Mouse (Mus musculus): ENCODE data around the gene Ctf1.
"Not testable (repeated sequence)": the region's sequence is repeated elsewhere in the genome, so short reads cannot be mapped to it uniquely, and the experiment has no call there.

The Ctf1 gene

DNA sequence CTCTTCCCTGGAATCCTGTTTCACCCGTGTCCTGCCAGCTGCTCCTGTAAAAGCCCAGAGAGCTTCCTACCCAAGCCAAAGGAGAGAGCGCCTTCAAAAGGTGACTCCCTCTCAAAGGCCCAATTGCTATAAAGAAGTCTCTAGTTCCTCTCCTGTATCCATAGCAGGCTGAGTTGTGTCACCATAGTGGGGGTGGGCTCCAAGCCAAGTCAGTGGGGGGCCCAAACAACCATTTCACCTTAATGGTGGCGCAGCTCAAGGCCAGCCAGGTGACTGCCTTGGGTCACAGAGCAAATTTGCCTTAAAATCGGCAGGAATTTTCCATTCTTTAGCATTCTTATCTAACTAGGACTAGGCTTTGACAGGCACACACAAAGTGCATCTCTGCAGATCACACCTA, 2.3 kb downstream of the Ctf1 start:
- Histone ChIP-seq H3K36me3 (ENCODE audit: insufficient read depth, low read length) (0 out of 2 replicates have a peak, but pooled peaks cover 5% of the 10 kb centered on the region), H3K4me3 (replicated peaks; ENCODE audit: low read length) (no peak overlapping the region), H3K27me3 (ENCODE audit: insufficient read depth, low read length) (peaks cover 21% of the 10 kb centered on the region), H3K4me1 (replicated peaks; ENCODE audit: low read depth, low read length) (peaks cover 56% of the 10 kb centered on the region), H3K9me3 (ENCODE audit: low read length) (no peaks in the 10 kb centered on the region)
- TF ChIP-seq CTCF (conservative IDR thresholded peaks at IDR 0.05; ENCODE audit: low read length) (no peak), POU5F1 (IDR thresholded peaks at IDR 0.05; ENCODE audit: borderline replicate concordance, low read length) (no peak), NANOG (IDR thresholded peaks at IDR 0.05; ENCODE audit: borderline replicate concordance, low read length) (no peak)

DNA sequence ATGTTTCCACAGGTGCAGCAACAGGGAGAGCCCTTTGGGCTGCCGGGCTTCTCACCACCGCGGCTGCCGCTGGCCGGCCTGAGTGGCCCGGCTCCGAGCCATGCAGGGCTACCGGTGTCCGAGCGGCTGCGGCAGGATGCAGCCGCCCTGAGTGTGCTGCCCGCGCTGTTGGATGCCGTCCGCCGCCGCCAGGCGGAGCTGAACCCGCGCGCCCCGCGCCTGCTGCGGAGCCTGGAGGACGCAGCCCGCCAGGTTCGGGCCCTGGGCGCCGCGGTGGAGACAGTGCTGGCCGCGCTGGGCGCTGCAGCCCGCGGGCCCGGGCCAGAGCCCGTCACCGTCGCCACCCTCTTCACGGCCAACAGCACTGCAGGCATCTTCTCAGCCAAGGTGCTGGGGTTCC, 4.5 kb downstream of the Ctf1 start:
- no peak for TF ChIP-seq POU5F1 (IDR thresholded peaks at IDR 0.05; ENCODE audit: borderline replicate concordance, low read length)
- TF ChIP-seq CTCF (conservative IDR thresholded peaks at IDR 0.05; ENCODE audit: low read length), result no peak
- H3K27me3 ChIP-seq (ENCODE audit: insufficient read depth, low read length), result peaks cover 21% of the 10 kb centered on the region
- peak overlapping the region; percentile 79 for H3K4me3 ChIP-seq (replicated peaks; ENCODE audit: low read length)
- H3K9me3 ChIP-seq (ENCODE audit: low read length), result no peaks in the 10 kb centered on the region
- H3K36me3 ChIP-seq (ENCODE audit: insufficient read depth, low read length), result 0 out of 2 replicates have a peak, but pooled peaks cover 5% of the 10 kb centered on the region
- H3K4me1 ChIP-seq (replicated peaks; ENCODE audit: low read depth, low read length), result peaks cover 40% of the 10 kb centered on the region

DNA sequence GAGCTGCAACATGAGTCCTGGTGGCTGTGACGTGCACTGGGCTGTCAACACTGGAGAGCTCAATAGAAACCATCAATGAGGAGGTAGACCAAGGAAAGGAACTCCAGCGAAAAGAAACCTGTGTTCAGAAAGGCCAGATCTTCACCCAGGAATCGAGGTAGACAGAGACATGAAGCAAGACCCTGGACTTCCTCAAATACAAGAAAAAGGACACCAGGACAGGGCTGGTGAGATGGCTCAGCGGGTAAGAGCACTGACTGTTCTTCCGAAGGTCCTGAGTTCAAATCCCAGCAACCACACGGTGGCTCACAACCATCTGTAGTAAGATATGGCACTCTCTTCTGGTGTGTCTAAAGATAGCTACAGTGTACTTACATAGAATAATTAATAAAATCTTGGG, 5.8 kb downstream of the Ctf1 start:
- Histone ChIP-seq H3K27me3 (ENCODE audit: insufficient read depth, low read length) (peaks cover 21% of the 10 kb centered on the region), H3K4me1 (replicated peaks; ENCODE audit: low read depth, low read length) (peaks cover 36% of the 10 kb centered on the region), H3K9me3 (ENCODE audit: low read length) (no peaks in the 10 kb centered on the region), H3K4me3 (replicated peaks; ENCODE audit: low read length) (no peak overlapping the region), H3K36me3 (ENCODE audit: insufficient read depth, low read length) (0 out of 2 replicates have a peak, but pooled peaks cover 5% of the 10 kb centered on the region)
- TF ChIP-seq NANOG (IDR thresholded peaks at IDR 0.05; ENCODE audit: borderline replicate concordance, low read length), result no peak

DNA sequence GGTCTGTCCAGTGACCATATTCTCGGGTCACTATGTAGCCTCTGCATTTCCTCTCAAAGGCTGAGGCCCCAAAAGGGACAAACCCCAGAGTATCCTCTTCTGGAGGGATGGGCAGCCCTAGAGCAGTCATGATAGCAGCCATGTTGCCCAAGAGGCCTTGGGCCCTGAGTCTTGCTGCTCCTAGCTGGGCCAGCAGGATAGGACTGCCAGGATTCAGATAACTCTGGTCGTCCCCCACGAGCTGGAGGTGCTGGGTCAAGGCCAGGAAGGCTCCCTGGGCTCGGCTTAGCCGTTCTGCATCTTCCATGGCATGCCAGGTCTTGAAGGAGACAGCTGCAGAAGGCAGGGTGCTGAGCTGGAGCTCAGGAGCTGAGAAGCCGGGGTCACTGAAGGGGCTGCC, 6.7 kb downstream of the Ctf1 start:
- H3K4me1 ChIP-seq (replicated peaks; ENCODE audit: low read depth, low read length), result peaks cover 39% of the 10 kb centered on the region
- 0 out of 2 replicates have a peak, but pooled peaks cover 5% of the 10 kb centered on the region for H3K36me3 ChIP-seq (ENCODE audit: insufficient read depth, low read length)
- H3K9me3 ChIP-seq (ENCODE audit: low read length), result no peaks in the 10 kb centered on the region
- TF ChIP-seq POU5F1 (IDR thresholded peaks at IDR 0.05; ENCODE audit: borderline replicate concordance, low read length), result no peak
- TF ChIP-seq NANOG (IDR thresholded peaks at IDR 0.05; ENCODE audit: borderline replicate concordance, low read length), result no peak
- no peak for TF ChIP-seq CTCF (conservative IDR thresholded peaks at IDR 0.05; ENCODE audit: low read length)
- H3K27me3 ChIP-seq (ENCODE audit: insufficient read depth, low read length), result peaks cover 21% of the 10 kb centered on the region
- no peak overlapping the region for H3K4me3 ChIP-seq (replicated peaks; ENCODE audit: low read length)

DNA sequence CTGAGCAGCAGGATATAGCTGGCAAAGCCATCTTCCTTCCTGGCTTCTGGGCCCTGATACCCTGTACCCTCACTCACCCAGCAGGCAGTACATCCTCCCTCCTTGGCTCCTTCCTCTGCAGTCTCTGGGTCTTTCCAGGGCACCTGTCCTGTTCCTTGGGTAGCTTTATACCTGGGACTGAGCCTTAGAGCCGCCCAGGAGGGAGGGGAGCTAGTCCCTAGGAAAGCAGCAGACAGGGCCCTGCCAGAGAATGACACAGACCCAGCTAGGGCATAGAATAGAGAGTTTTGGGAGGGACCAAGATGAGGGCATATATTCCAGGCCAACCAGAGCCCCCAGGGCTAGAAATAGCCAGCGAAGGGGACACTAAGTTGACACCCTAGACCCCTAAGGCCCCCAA, 13.0 kb downstream of the Ctf1 start:
- Histone ChIP-seq H3K4me1 (replicated peaks; ENCODE audit: low read depth, low read length) (peaks cover 44% of the 10 kb centered on the region), H3K36me3 (ENCODE audit: insufficient read depth, low read length) (no peaks in the 10 kb centered on the region), H3K4me3 (replicated peaks; ENCODE audit: low read length) (peak overlapping the region; percentile 26), H3K9me3 (ENCODE audit: low read length) (no peaks in the 10 kb centered on the region), H3K27me3 (ENCODE audit: insufficient read depth, low read length) (0 out of 2 replicates have a peak, but pooled peaks cover 4% of the 10 kb centered on the region)
- TF ChIP-seq POU5F1 (IDR thresholded peaks at IDR 0.05; ENCODE audit: borderline replicate concordance, low read length) (no peak), CTCF (conservative IDR thresholded peaks at IDR 0.05; ENCODE audit: low read length) (no peak), NANOG (IDR thresholded peaks at IDR 0.05; ENCODE audit: borderline replicate concordance, low read length) (no peak)

DNA sequence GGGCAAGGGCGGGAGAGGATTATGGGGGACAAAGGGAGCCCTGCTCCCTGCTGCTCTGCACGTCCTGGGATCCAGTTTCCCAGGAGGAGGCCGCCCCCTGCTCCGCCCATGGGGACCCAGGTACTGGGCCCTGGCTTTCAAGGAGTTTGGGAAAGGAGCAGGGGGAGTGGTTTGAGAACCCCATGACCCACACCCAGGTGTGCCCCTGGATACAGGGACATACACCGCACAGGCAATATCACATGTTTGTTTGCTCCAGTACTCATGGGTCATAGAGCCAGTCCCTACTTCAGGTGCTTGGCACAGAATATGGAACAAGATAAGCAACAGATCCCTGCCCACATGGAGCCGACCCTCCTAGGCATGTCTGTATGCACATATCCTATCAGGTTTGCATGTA, 13.4 kb downstream of the Ctf1 start:
- H3K36me3 ChIP-seq (ENCODE audit: insufficient read depth, low read length), result no peaks in the 10 kb centered on the region
- 0 out of 2 replicates have a peak, but pooled peaks cover 4% of the 10 kb centered on the region for H3K27me3 ChIP-seq (ENCODE audit: insufficient read depth, low read length)
- peaks cover 44% of the 10 kb centered on the region for H3K4me1 ChIP-seq (replicated peaks; ENCODE audit: low read depth, low read length)
- TF ChIP-seq NANOG (IDR thresholded peaks at IDR 0.05; ENCODE audit: borderline replicate concordance, low read length), result no peak
- TF ChIP-seq CTCF (conservative IDR thresholded peaks at IDR 0.05; ENCODE audit: low read length), result no peak
- TF ChIP-seq POU5F1 (IDR thresholded peaks at IDR 0.05; ENCODE audit: borderline replicate concordance, low read length), result no peak
- H3K4me3 ChIP-seq (replicated peaks; ENCODE audit: low read length), result peak overlapping the region; percentile 26
- H3K9me3 ChIP-seq (ENCODE audit: low read length), result no peaks in the 10 kb centered on the region

DNA sequence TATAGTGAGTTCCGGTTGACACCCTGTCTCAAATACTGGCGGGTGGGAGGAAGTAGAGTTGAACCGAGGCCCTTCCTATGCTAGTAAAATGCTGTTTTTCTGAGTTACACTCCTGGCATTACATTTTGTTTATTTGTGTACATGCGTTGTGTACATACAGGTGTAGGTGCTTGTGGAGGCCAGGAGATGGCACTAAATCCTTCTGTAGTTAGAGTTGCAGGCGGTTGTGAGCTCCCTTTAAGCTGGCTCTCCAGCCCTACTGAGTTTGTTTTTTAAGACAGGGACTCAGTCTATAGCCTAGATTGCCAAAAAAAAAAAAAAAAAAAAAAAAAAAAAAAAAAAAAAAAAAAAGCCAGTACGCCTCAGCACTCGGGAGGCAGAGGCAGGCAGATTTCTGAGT, 15.4 kb downstream of the Ctf1 start:
- H3K36me3 ChIP-seq (ENCODE audit: insufficient read depth, low read length), result no peaks in the 10 kb centered on the region
- H3K4me3 ChIP-seq (replicated peaks; ENCODE audit: low read length), result no peak overlapping the region
- TF ChIP-seq CTCF (conservative IDR thresholded peaks at IDR 0.05; ENCODE audit: low read length) (peak; percentile 45), POU5F1 (IDR thresholded peaks at IDR 0.05; ENCODE audit: borderline replicate concordance, low read length) (no peak), NANOG (IDR thresholded peaks at IDR 0.05; ENCODE audit: borderline replicate concordance, low read length) (no peak)
- H3K9me3 ChIP-seq (ENCODE audit: low read length), result no peaks in the 10 kb centered on the region
- H3K27me3 ChIP-seq (ENCODE audit: insufficient read depth, low read length), result 0 out of 2 replicates have a peak, but pooled peaks cover 8% of the 10 kb centered on the region
- peaks cover 44% of the 10 kb centered on the region for H3K4me1 ChIP-seq (replicated peaks; ENCODE audit: low read depth, low read length)

DNA sequence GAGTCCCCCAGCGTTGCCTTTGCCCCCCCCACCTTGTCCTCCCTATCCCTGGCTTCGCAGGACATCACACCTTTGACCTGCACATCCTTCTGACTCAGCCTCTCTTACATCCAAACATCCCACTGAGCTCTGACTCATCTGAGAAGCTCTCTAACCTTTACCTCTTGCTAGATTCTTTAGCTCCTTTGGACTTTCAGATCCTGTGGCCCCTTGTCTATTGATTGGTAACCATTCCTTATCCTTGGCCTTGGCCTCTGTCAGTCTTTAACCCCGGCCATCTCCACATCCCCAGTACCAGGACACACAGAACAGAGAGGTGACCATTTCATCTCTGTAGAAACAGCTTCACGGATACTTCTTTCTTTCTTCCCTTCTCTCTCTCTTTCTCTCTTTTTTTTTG, 17.6 kb downstream of the Ctf1 start:
- no peaks in the 10 kb centered on the region for H3K36me3 ChIP-seq (ENCODE audit: insufficient read depth, low read length)
- H3K9me3 ChIP-seq (ENCODE audit: low read length), result no peaks in the 10 kb centered on the region
- no peak for TF ChIP-seq CTCF (conservative IDR thresholded peaks at IDR 0.05; ENCODE audit: low read length)
- no peak for TF ChIP-seq NANOG (IDR thresholded peaks at IDR 0.05; ENCODE audit: borderline replicate concordance, low read length)
- TF ChIP-seq POU5F1 (IDR thresholded peaks at IDR 0.05; ENCODE audit: borderline replicate concordance, low read length), result no peak
- no peak overlapping the region for H3K4me3 ChIP-seq (replicated peaks; ENCODE audit: low read length)
- H3K4me1 ChIP-seq (replicated peaks; ENCODE audit: low read depth, low read length), result peaks cover 25% of the 10 kb centered on the region
- H3K27me3 ChIP-seq (ENCODE audit: insufficient read depth, low read length), result 0 out of 2 replicates have a peak, but pooled peaks cover 8% of the 10 kb centered on the region

DNA sequence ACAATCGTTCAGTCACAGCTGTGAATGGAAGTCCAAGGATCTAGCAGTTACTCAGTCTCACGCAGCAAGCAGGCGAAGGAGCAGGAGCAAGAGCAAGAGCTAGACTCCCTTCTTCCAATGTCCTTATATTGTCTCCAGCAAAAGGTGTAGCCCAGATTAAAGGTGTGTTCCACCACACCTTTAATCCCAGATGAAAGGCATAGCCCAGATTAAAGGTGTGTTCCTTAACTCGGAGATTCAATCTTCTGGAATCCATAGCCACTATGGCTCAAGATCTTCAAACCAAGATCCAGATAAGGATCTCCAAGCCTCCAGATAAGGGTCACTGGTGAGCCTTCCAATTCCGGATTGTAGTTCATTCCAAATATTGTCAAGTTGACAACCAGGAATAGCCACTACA, 19.5 kb downstream of the Ctf1 start, which contains the start of gene Ctf2:
Gene Ctf2, minus strand, starts transcription at position 101 of the 400 bp plus-strand sequence.
- H3K36me3 ChIP-seq (ENCODE audit: insufficient read depth, low read length); H3K27me3 ChIP-seq (ENCODE audit: insufficient read depth, low read length); H3K9me3 ChIP-seq (ENCODE audit: low read length); H3K4me1 ChIP-seq (replicated peaks; ENCODE audit: low read depth, low read length); H3K4me3 ChIP-seq (replicated peaks; ENCODE audit: low read length): not testable (repeated sequence)

Measured in E14TG2a.4 (cell line).